Mouse (Mus musculus) olfactory bulb, adult 2 months (tissue): ENCODE measurements around the gene Shc3. TPM values are rescaled to one million over a fixed set of nuclear protein-coding genes. Genes with fewer than 3 reads are reported as not detected.

ENCODE experiments used
- H3K27ac ChIP-seq: fragments of 200-500 bp; 2 replicates; pipeline ENCODE4 v1.5.1; 2012; ENCODE audit warnings: low read depth, low read length; ENCODE audit not compliant: insufficient read depth
- H3K4me1 ChIP-seq: fragments of 200-500 bp; 2 replicates; pipeline ENCODE4 v1.6.1; 2012; ENCODE audit warnings: low read length; ENCODE audit not compliant: control insufficient read depth, insufficient read depth
- H3K4me3 ChIP-seq: fragments of 200-500 bp; 2 replicates; pipeline ENCODE4 v1.5.1; 2012; ENCODE audit warnings: mild to moderate bottlenecking, low read depth, low read length, moderate library complexity; ENCODE audit not compliant: insufficient read depth
- CTCF ChIP-seq: fragments of 200-500 bp; IDR thresholded peaks from 2 replicates; pipeline ENCODE4 v1.5.1; 2012; ENCODE audit warnings: low read depth, mild to moderate bottlenecking, low read length, moderate library complexity; ENCODE audit not compliant: insufficient read depth
- POLR2A ChIP-seq: fragments of 200-500 bp; IDR thresholded peaks from 2 replicates; pipeline ENCODE4 v1.6.1; 2012; ENCODE audit warnings: mild to moderate bottlenecking, low read depth, low read length, moderate library complexity; ENCODE audit not compliant: insufficient read depth
- WGBS: fragments of 180-500 bp; shearing (Covaris S2); methylation state at CpG from one replicate; pipeline ENCODE4 v1.1.7; 2018; 5-methylcytosine and 5-hydroxymethylcytosine counted together
- polyA plus RNA-seq: library from polyadenylated mRNA; stranded (reverse); fragments of >200 nt; gene quantifications from 2 replicates; pipeline ENCODE4 v1.2.4, GENCODE M21; 2012; ENCODE audit warnings: low replicate concordance; ENCODE audit not compliant: missing spikeins, insufficient read depth, insufficient read length

Shc3 gene
- polyA plus RNA-seq, 1 experiment = not detected

DNA sequence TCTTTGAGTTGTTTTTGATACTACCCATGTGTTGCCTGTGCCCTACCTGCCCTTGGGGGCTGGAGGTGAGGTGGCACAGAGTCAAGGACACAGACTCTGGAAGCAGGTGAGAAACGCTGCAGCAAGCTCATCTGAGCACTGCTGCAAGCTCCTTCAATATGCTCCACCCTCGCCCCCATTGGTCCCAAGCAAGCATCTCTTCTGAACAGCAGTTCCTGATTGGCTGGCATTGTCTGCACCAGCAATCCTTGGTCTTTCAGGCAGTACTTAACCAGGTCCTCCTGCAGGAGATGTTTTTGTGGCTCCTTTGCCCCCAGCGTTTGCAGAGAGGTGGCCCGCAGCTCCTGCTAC is 34.6 kb upstream of the Shc3 start:
- 36% methylated on average over 4 of the region's 4 CpGs for WGBS
- TF ChIP-seq POLR2A (no peak), CTCF (no peak)
- H3K4me1 ChIP-seq = peaks cover 12% of the 10 kb centered on the region
- H3K4me3 ChIP-seq = no peak overlapping the region
- H3K27ac ChIP-seq = peak overlapping the region; percentile 63

DNA sequence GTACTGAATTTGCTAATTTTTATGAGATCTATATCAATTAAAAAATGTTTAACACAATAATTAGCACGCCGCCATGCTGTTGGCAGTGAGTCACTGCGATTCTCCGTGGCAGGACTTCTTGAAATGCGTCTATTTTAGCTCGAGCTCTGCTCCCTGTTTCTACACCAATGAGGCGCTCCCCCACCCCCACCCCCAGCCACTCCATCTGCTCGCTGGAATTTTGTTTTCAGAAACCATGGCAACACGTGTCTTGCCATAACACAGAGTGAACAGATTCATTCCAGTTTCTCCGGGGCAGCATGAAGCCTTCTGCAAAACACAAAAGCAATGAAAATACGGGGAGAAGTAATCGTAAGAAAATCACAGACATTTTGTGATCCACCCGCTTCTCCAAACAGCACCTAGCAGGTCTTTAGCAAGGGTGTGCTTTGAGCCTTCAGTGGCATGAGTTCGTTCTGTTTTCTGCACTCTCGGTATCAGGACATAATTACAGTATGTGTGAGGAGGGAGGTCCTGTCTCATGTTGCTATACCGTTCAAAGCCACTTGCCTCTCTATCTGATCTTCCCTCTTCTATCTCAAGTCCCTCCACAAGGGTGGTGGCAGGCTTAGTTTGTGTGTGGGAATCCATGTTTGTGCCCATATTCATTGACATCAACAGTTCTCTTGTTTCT is 34.1 kb upstream of the Shc3 start:
- Histone ChIP-seq H3K4me1 (peaks cover 12% of the 10 kb centered on the region), H3K4me3 (no peak overlapping the region), H3K27ac (peak overlapping the region; percentile 63)
- TF ChIP-seq POLR2A (no peak), CTCF (no peak)
- 5% methylated on average over 16 of the region's 16 CpGs for WGBS

DNA sequence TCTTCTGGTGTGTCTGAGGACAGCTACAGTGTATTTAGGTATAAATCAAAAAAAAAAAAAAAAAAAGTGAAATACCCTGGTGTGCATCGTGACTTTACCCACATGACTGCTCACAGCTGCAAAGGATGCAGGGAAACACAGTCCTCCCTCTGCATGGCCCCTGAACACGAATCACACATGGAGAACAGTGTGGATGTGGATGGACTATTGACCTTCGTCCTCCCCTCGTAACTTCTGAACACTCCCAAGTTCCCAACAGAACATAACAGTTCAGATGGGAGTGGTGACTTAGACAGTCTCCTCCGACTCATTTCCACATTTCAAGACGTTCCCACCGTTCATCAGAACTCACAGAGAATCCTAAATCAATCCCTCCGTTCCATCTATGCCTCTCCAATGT is 33.5 kb upstream of the Shc3 start:
- H3K4me3 ChIP-seq = no peak overlapping the region
- H3K27ac ChIP-seq = peak overlapping the region; percentile 64; the same call in 1 of the 2 replicates
- H3K4me1 ChIP-seq = peaks cover 12% of the 10 kb centered on the region
- 32% methylated on average over 8 of the region's 8 CpGs for WGBS
- TF ChIP-seq CTCF (no peak), POLR2A (no peak)

DNA sequence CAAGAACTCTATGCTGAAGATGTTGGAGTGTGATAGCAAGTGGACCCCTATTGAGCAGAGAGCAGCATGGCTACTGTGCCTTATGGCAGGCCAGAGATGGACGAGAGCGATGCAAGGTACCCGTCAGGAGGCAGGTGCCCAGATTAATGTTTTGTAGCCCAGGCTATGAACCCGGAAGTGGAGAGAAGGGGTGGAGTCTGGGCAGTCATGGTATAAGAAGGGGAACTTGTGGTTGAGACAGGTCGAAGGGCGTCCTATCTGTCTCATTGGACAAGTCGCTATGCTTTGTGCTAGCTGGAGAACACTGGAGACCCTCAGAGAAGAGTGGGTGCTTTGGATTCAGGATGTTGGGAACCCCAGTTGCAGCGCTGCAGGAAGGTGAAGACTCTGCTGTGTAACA is 30.9 kb upstream of the Shc3 start:
- Histone ChIP-seq H3K27ac (no peak overlapping the region), H3K4me1 (peaks cover 15% of the 10 kb centered on the region), H3K4me3 (no peak overlapping the region)
- WGBS = 91% methylated on average over 8 of the region's 8 CpGs
- TF ChIP-seq CTCF = no peak
- TF ChIP-seq POLR2A = no peak

DNA sequence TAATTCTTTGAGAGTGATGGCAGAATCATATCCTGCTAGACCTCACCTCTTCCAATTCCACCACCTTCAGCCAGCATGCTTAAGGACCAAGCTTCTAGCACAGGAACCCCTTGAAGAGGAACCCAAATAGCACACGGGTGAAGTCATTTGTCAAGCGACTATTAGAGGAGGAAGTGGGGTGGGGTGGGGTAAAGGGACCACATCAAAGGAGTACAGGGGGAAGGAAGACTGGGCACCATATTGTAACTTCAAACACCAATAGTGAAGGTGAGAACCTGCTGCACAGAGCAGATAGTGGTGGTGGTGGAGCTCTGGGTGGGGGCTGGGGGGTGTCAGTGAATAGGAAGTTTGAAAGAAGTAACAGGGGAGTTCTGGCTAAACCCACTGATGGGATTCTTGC is 28.8 kb upstream of the Shc3 start:
- H3K4me3 ChIP-seq = no peak overlapping the region
- WGBS = 88% methylated on average over 2 of the region's 2 CpGs
- TF ChIP-seq CTCF = no peak
- TF ChIP-seq POLR2A = no peak

DNA sequence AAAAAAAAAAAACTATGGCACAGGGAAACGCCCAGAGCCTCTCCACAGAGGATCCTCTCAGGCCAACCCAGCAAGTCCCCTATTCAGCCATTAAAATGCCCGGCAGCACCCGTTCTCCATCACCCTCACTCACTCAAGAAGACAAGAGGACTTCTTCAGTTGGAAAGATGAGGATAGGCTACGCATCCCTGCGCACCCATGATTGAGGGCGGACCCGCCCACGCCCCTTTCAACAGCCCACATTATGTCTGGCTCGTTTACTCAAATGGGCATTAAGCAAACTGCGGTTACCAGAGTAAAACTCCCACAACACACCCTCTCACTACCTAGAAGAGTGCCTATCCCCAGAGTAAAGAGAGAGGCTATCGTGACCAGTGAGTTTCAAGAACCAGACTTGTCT is 26.2 kb upstream of the Shc3 start:
- H3K4me3 ChIP-seq = no peak overlapping the region
- TF ChIP-seq CTCF (no peak), POLR2A (no peak)
- peaks cover 7% of the 10 kb centered on the region for H3K4me1 ChIP-seq
- H3K27ac ChIP-seq = no peak overlapping the region
- 24% methylated on average over 11 of the region's 11 CpGs for WGBS

More for the DNA sequence above, 28.8 kb upstream of the Shc3 start:
- Histone ChIP-seq H3K27ac (no peak overlapping the region), H3K4me1 (peaks cover 10% of the 10 kb centered on the region)

DNA sequence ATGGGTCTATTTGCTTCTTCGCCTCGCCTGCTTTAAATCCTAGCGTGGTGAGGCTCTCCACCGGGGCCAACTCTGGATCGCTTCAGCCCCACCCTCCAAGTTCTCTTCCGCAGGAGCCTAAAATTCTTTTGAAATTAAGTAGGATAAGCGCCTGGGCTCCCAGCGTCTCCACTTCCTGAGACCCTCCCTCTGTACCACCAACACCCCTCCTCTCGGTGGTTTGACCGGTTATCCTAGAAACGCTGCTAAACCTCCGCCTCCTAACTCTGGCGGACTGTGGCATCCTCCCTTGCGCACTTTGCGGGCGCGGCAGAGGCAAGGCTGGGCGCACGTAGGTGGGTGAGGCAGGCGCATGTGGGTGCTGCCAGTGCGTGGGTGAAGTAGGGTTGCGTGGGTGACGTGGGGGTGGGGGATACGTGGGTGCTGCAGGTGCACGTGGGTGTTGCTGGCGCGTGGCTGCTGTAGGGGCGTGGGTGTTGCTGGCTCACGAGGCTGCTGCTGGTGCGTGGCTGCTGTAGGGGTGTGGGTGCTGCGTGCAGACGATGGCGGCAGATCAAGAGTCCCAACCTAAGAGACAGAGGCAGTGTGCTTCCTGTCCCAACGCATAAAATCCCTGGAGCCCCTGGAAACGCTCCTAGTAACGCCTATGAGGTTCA is 25.6 kb upstream of the Shc3 start:
- under 1% methylated on average over 36 of the region's 36 CpGs for WGBS
- Histone ChIP-seq H3K4me3 (peak overlapping the region; percentile 58), H3K27ac (0 out of 2 replicates have a peak overlapping the region, but pooled peaks have one; percentile 12), H3K4me1 (peaks cover 7% of the 10 kb centered on the region)
- TF ChIP-seq CTCF (no peak), POLR2A (no peak)

DNA sequence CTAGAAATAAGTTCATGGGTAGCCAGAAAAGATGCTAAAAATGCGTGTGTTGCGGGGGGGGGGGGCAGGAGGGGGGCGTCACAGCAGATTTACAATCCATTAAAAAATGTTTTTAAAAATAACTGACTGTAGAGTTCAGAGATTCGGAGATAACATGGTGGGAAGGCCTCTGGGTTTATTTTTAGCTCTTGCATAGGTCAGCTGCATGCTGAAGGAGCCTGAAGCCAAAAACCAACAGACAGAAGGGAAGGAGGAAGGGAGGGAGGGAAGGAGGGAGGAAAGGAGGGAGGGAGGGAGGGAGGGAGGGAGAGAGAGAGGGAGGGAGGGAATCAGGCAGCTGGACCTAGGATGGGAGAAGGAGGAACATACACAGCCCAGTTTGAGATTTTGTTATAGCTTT is 18.8 kb upstream of the Shc3 start:
- no peak for TF ChIP-seq POLR2A
- no peak for TF ChIP-seq CTCF
- Histone ChIP-seq H3K27ac (no peak overlapping the region), H3K4me1 (no peaks in the 10 kb centered on the region), H3K4me3 (no peak overlapping the region)
- 47% methylated on average over 4 of the region's 4 CpGs for WGBS

DNA sequence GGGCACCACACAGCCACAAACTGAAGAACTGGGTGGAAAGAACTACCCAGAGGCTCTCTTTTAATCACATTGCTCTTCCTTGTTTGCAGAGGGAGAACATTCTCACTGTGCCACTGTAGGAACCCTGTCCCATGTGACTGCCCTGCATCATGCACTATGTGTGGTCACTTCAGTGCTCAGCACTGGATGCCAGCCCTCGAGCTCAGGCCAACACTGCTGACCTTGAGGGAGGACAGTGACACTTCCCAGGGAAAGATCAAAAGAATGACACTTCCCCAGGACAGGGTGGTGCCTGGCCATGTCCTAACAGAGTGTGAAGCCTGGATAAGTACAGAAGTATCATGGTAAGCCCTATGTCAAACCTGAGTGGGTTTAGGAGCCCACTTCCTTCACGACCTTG is 13.0 kb upstream of the Shc3 start:
- WGBS = 75% methylated on average over 2 of the region's 2 CpGs
- TF ChIP-seq POLR2A = no peak
- TF ChIP-seq CTCF = no peak

More for the DNA sequence above, 13.0 kb upstream of the Shc3 start:
- Histone ChIP-seq H3K4me3 (no peak overlapping the region), H3K4me1 (peaks cover 10% of the 10 kb centered on the region), H3K27ac (no peak overlapping the region)
